Mouse (Mus musculus): ENCODE data around the gene Eif2s3x. TPM values are rescaled to one million over a fixed set of nuclear protein-coding genes. Genes with fewer than 3 reads are reported as not detected.

The Eif2s3x gene
- 50.0 TPM for polyA plus RNA-seq (2017; shearing (Covaris generic))

DNA sequence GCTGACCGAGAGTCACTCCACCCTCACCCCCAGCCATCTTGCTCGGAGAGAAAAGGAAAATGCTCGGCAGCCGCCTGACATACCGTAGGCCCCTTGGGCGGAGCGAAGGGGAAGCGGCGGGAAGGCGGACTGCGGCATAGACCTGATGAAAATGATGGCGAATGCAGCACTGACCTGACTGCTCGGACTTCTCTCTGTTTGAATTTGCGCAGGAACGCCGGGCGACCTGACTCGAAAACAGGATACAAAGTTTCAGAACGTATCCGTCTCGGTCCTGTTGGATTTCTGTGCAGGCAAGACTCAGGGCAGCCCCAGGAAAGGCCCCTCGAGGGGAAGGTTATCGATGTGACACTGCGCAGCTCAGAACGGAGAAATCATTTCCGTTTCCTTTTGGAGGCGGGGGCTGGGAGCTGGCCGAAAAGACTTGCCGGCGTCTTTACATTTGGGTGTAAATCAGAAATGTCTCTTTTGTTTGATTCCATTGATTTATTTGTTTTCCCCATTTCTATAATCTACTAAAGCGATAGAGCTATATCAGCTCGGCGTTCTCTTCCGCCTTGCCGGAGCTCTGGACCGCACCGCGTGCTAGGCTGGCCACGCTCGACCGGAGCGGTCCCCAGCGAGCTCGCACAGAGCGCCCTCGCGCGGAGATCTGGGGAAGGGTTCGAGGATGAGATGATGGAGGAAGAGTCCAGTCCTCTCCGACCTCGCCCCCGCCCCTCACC, at the start of gene Eif2s3x:
Gene Eif2s3x, minus strand, starts transcription at position 266 of the 725 bp plus-strand sequence.

DNA sequence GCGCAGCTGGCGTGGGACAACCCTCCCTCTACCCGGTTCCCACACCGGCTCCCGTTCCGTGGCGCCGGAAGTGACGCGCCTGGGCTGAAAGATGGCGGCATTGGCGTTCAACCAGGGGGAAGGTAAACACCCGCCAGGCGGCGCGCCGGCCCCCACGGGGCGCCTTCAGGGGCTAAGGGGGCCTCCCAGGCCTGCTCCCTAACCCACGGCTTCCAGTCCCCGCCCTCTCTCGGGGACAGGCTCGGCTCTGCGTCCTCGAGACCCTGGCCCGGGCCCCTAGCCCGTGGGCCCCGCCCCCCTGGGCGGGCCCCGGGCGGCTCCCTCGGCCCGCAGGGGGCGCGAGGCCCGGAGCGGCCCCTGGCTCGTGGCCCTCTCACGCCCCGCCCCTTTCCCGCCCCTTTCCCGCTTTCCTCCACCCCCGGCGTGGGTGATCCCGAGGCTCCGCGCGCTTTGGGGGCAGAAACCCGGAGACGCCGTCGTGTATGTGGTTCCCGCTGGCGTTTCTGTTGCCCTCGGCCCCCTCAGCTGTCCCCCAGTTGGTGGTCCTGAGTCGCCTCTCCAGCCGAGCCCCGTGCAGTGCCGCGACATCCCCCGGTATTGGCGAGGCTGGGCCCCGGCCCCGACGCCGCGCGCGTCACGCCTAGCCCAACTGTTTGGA, 22.0 kb upstream of the Eif2s3x start, which contains the start of gene Klhl15:
Gene Klhl15, plus strand, starts transcription at position 68 of the 658 bp plus-strand sequence.

Other genes starting within 250 kb of the Eif2s3x start
- gene AU015836, start 244.2 kb downstream of the Eif2s3x start, polyA plus RNA-seq (2017; shearing (Covaris generic)): not detected
- 50.0 TPM for gene Zfx, start 89.2 kb downstream of the Eif2s3x start, polyA plus RNA-seq (2017; shearing (Covaris generic))
- gene Klhl15, start 21.7 kb upstream of the Eif2s3x start, polyA plus RNA-seq (2017; shearing (Covaris generic)): 22.0 TPM
- gene Fam90a1b, start 153.9 kb upstream of the Eif2s3x start, polyA plus RNA-seq (2017; shearing (Covaris generic)): not detected
- gene Apoo, start 154.3 kb upstream of the Eif2s3x start, polyA plus RNA-seq (2017; shearing (Covaris generic)): 11.6 TPM

Measured in naive thymus-derived CD4-positive, alpha-beta T cell, adult 5 months (primary cell).